Mouse (Mus musculus): ENCODE measurements around the gene Crocc2. TPM values are rescaled to one million over a fixed set of nuclear protein-coding genes. Genes with fewer than 3 reads are reported as not detected.

The Crocc2 gene
- polyA plus RNA-seq (2015; fragmentation: Nextera tagmentation; extraction: Ambion mirVana): 0.13 and 0.24 TPM in 2 replicates

DNA sequence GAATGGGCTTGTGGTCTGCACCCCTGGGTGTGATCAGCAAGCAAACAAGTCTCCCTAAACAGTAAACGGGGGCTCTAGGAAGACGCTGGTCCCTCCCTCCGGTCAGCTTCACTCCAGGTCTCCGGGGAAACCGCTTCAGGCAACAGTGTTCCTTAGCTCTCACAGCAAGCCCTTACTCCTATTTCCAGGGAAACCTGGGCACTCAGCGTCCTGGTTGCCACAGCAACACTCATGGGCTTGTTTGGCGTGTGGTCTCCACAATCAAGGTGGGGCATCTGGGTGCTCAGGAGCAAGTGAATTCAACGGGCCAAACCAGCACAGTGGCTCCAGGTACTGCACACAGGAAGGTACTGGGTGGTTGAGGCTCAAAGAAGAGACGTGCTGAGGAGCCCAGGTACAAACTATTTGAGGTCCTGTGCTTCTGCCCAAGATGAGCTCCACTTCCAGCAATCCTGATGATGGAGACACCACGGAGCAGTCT lies at the start of gene Crocc2:
Gene Crocc2, plus strand, starts transcription at position 431 of the 481 bp plus-strand sequence.

DNA sequence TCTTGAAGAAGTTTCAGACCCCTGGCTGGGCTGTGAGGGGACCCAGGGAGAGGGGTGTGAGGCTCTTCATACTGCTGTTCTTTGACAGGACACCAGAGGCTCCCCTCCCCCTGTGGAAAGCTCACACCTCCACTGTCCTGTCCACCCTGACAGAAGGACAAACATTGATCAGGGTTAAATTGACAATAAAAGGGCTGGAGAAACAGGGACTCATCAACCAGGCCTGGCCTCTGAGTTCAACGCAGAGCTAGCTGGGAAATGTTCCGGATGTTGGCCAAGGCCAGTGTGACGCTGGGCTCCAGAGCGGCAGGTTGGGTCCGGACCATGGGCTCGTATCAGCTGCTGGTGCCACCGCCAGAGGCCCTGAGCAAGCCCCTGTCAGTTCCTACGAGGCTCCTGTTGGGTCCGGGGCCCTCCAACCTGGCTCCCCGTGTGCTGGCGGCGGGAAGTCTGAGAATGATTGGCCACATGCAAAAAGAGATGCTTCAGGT lies 33.4 kb upstream of the Crocc2 start, which contains the start of gene Agxt:
Gene Agxt, plus strand, starts transcription at position 205 of the 491 bp plus-strand sequence.

GRCm38 (mm10) chr1:93160501-93161133 lies 7.9 kb upstream of the Crocc2 start, which contains the start of gene 2310007B03Rik:
2310007B03Rik (minus strand) TSS chr1:93160948.

GRCm38 (mm10) chr1:93235576-93236544 lies 67.3 kb downstream of the Crocc2 start, which contains the start of gene Sned1:
Sned1 (plus strand) TSS chr1:93235841.

Small RNAs within 50 kb of the gene (microRNA-seq; reads per million reads assigned to microRNA genes)
- gene Mir6901: not detected

Other genes with a start within 250 kb of the Crocc2 start
- gene Capn10, start 234.3 kb upstream of the Crocc2 start, polyA plus RNA-seq (2015; fragmentation: Nextera tagmentation; extraction: Ambion mirVana): 13.7 and 15.7 TPM in 2 replicates
- gene Gpr35, start 217.9 kb upstream of the Crocc2 start, polyA plus RNA-seq (2015; fragmentation: Nextera tagmentation; extraction: Ambion mirVana): 1.6 and 4.9 TPM in 2 replicates
- gene Aqp12, start 162.4 kb upstream of the Crocc2 start, polyA plus RNA-seq (2015; fragmentation: Nextera tagmentation; extraction: Ambion mirVana): not detected in 2 replicates
- gene Kif1a, start 66.8 kb upstream of the Crocc2 start, polyA plus RNA-seq (2015; fragmentation: Nextera tagmentation; extraction: Ambion mirVana): 4.4 and 5.0 TPM in 2 replicates
- 0.19 and 0.30 TPM in 2 replicates for gene Agxt, start 33.5 kb upstream of the Crocc2 start, polyA plus RNA-seq (2015; fragmentation: Nextera tagmentation; extraction: Ambion mirVana)
- gene 2310007B03Rik, start 7.8 kb upstream of the Crocc2 start, polyA plus RNA-seq (2015; fragmentation: Nextera tagmentation; extraction: Ambion mirVana): 2.0 and 2.6 TPM in 2 replicates
- 2.9 and 4.3 TPM in 2 replicates for gene Sned1, start 67.1 kb downstream of the Crocc2 start, polyA plus RNA-seq (2015; fragmentation: Nextera tagmentation; extraction: Ambion mirVana)
- 14.8 and 14.9 TPM in 2 replicates for gene Mterf4, start 137.2 kb downstream of the Crocc2 start, polyA plus RNA-seq (2015; fragmentation: Nextera tagmentation; extraction: Ambion mirVana)
- 31.7 and 43.5 TPM in 2 replicates for gene Ppp1r7, start 174.1 kb downstream of the Crocc2 start, polyA plus RNA-seq (2015; fragmentation: Nextera tagmentation; extraction: Ambion mirVana)
- gene Pask, start 174.8 kb downstream of the Crocc2 start, polyA plus RNA-seq (2015; fragmentation: Nextera tagmentation; extraction: Ambion mirVana): 3.1 and 3.2 TPM in 2 replicates
- gene Ano7, start 205.2 kb downstream of the Crocc2 start, polyA plus RNA-seq (2015; fragmentation: Nextera tagmentation; extraction: Ambion mirVana): 0.24 and 0.28 TPM in 2 replicates